Mouse (Mus musculus): ENCODE measurements around the gene Lta. TPM values are rescaled to one million over a fixed set of nuclear protein-coding genes. Genes with fewer than 3 reads are reported as not detected.

The Lta gene
- polyA plus RNA-seq, 1 experiment from 2014 or later: not detected

DNA sequence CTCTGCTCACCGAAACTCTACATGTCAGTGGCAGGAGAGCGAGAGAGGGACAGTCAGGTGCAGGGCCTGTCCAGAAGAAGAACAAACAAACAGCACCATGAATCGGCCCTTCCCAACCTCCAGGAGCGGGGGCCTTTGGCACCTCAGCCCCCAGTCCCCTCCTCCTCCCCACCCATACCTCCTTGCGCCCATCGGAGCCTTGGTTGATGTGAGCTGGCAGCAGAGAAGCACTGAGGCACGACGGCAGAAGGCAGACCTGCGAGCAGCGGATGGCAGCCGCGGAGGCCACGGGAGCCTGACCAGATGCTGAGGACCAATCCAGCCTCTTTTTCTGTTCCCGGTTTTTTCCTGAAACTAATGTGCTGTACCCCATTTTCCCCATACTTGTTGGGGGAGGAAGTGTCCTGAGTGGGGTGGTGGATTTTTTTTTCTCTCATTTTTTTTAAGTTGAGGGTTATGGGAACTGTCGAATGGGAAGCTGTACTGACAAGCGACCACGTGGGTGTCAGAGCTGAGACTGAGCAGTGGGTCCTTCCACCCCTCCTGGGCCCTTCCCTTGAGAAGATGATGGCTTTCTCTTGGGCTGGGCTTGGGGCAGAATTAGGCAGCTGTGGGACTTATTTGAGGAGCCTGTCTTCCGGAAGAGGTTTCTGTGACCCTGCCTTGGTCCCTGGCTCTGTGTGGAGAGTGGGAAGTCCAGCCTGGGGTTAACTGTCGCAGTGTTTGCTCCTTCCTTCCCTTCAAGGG is 44.5 kb upstream of the Lta start:
- Histone ChIP-seq H3K36me3 (ENCODE audit: control insufficient read depth, insufficient read depth, low read length) (peaks cover 80% of the 10 kb centered on the region), H3K27me3 (ENCODE audit: control insufficient read depth, insufficient read depth, low read length) (no peaks in the 10 kb centered on the region), H3K9ac (ENCODE audit: low read depth, low read length) (no peak overlapping the region), H3K27ac (ENCODE audit: low read depth, low read length) (no peak overlapping the region), H3K9me3 (replicated peaks; ENCODE audit: control insufficient read depth, low read length) (no peaks in the 10 kb centered on the region), H3K4me2 (no peak overlapping the region), H3K4me3 (ENCODE audit: low read depth, low read length) (no peak overlapping the region), H3K4me1 (ENCODE audit: control insufficient read depth, insufficient read depth, low read length) (peaks cover 13% of the 10 kb centered on the region)
- 93% methylated on average over 19 of the region's 19 CpGs for WGBS (ENCODE audit: insufficient replicate concordance)
- no peak for ATAC-seq (replicated peaks; ENCODE audit: insufficient number of reproducible peaks, low FRiP score, low TSS enrichment)

DNA sequence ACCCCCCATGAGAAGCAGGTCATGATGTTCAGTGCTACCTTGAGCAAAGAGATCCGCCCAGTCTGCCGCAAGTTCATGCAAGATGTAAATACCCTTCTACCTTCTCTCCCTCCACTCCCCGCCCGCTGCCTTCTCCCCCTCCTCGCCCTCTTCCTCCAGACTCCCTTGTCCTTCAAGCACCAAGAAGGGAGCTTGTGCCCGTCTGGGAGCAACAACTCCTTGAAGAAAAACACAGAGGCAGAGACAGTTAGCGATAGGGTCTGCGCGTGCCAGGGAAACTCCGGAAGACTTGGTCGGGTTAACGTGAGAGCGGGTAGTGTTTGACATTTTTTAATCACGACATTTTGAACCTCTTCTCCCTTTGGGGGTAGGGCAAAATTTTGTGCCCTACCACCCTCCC is 43.8 kb upstream of the Lta start:
- Histone ChIP-seq H3K36me3 (ENCODE audit: control insufficient read depth, insufficient read depth, low read length) (peaks cover 82% of the 10 kb centered on the region), H3K4me3 (ENCODE audit: low read depth, low read length) (no peak overlapping the region), H3K27ac (ENCODE audit: low read depth, low read length) (no peak overlapping the region), H3K9ac (ENCODE audit: low read depth, low read length) (no peak overlapping the region), H3K9me3 (replicated peaks; ENCODE audit: control insufficient read depth, low read length) (no peaks in the 10 kb centered on the region), H3K27me3 (ENCODE audit: control insufficient read depth, insufficient read depth, low read length) (no peaks in the 10 kb centered on the region), H3K4me2 (no peak overlapping the region), H3K4me1 (ENCODE audit: control insufficient read depth, insufficient read depth, low read length) (peaks cover 20% of the 10 kb centered on the region)
- WGBS (ENCODE audit: insufficient replicate concordance): 90% methylated on average over 14 of the region's 14 CpGs
- ATAC-seq (replicated peaks; ENCODE audit: insufficient number of reproducible peaks, low FRiP score, low TSS enrichment): no peak

DNA sequence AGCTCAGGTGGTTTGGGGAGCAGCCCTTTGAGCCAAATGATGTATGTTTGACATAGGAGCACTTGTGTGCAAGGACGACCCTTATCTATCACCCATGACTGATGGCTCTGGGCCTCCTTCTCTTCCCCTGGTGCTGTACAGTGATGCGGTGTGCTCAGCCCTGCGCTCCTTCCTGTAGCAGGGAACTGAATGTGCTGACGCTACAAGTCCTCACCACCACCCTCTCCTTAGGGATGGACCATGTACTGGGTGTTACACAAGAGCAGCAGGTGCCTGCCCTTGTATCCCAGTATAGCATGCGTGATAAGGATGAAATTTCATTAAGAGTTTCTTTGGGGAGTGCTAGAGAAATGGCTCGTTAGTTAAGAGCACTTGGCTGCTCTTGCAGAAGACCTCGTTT is 42.0 kb upstream of the Lta start:
- H3K9ac ChIP-seq (ENCODE audit: low read depth, low read length): no peak overlapping the region
- WGBS (ENCODE audit: insufficient replicate concordance): 87% methylated on average over 7 of the region's 7 CpGs
- H3K4me3 ChIP-seq (ENCODE audit: low read depth, low read length): no peak overlapping the region
- no peak overlapping the region for H3K27ac ChIP-seq (ENCODE audit: low read depth, low read length)
- ATAC-seq (replicated peaks; ENCODE audit: insufficient number of reproducible peaks, low FRiP score, low TSS enrichment): no peak
- H3K9me3 ChIP-seq (replicated peaks; ENCODE audit: control insufficient read depth, low read length): no peaks in the 10 kb centered on the region
- peaks cover 71% of the 10 kb centered on the region for H3K36me3 ChIP-seq (ENCODE audit: control insufficient read depth, insufficient read depth, low read length)
- no peak overlapping the region for H3K4me2 ChIP-seq
- no peaks in the 10 kb centered on the region for H3K27me3 ChIP-seq (ENCODE audit: control insufficient read depth, insufficient read depth, low read length)
- peaks cover 28% of the 10 kb centered on the region for H3K4me1 ChIP-seq (ENCODE audit: control insufficient read depth, insufficient read depth, low read length)

DNA sequence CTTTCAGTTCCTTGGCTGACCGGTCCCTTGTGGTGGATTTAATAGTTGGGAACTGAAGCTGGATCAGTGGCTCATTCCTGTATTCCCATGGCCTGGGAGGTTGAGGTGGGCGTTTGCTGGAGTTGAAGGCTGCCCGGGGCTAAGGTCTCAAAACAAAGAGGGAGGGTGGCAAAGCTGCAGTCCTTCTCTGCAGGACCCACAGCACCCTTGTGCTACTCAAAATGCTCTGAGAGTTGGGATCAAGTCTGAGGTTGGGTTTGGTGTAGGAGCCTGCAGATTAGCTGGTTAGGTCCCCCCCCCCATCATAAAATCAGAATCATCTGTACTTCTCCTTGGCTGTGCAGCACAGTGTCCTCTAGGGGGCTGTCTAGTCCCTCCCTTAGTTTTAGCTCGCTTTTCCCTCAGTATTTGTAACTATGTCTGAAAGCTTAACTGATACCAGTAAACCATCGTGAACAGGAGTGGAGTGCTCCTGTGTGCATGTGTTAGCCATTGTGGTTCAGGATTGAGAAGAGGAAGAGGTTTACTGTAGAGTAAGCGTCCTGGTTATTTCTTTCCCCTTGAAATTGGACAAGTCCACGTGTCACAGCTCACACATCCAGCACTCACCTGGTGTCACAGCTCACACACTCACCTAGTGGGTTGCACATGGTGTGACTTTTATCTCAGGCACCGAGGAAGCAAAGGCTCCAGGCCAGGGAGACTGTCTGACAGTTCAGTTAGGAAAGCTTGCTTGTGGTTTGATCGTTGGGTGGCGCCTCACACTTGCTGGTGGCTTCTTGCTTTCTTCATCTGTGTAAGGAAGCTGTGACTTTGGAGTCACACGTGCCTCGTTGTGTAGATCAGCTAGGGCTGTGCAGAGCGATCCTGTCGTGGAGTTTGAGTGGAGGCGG is 40.8 kb upstream of the Lta start:
- H3K4me2 ChIP-seq: no peak overlapping the region; the same call in 1 of the 2 replicates
- no peak overlapping the region for H3K9ac ChIP-seq (ENCODE audit: low read depth, low read length)
- H3K4me1 ChIP-seq (ENCODE audit: control insufficient read depth, insufficient read depth, low read length): peaks cover 28% of the 10 kb centered on the region
- 83% methylated on average over 15 of the region's 15 CpGs for WGBS (ENCODE audit: insufficient replicate concordance)
- no peak for ATAC-seq (replicated peaks; ENCODE audit: insufficient number of reproducible peaks, low FRiP score, low TSS enrichment)
- H3K27ac ChIP-seq (ENCODE audit: low read depth, low read length): no peak overlapping the region
- H3K27me3 ChIP-seq (ENCODE audit: control insufficient read depth, insufficient read depth, low read length): no peaks in the 10 kb centered on the region
- no peaks in the 10 kb centered on the region for H3K9me3 ChIP-seq (replicated peaks; ENCODE audit: control insufficient read depth, low read length)
- H3K4me3 ChIP-seq (ENCODE audit: low read depth, low read length): no peak overlapping the region
- H3K36me3 ChIP-seq (ENCODE audit: control insufficient read depth, insufficient read depth, low read length): peaks cover 64% of the 10 kb centered on the region

DNA sequence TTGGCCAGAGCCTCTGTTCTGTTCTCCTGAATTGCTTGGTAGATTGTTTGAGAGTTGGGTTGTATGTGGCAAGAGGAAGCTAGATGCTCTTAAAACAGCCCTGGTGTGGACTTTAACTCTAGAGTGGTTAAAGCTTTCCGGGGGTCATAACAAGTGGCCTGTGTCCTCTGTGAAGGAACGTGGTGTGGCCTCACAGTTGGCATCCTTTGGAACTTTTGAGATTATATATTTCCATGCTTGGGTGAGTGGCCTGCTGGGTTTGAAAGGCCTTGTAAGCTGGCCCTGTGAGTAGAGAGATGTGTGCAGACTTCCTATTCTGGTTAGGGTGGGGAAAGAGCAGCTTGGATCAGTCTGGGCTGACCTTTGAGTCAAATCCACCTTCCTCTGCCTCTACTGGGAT is 39.8 kb upstream of the Lta start:
- 76% methylated on average over 2 of the region's 2 CpGs for WGBS (ENCODE audit: insufficient replicate concordance)
- ATAC-seq (replicated peaks; ENCODE audit: insufficient number of reproducible peaks, low FRiP score, low TSS enrichment): no peak

GRCm38 (mm10) chr17:35243086-35243485 is 37.9 kb upstream of the Lta start:
- Histone ChIP-seq H3K9me3 (replicated peaks; ENCODE audit: control insufficient read depth, low read length) (no peaks in the 10 kb centered on the region), H3K27ac (ENCODE audit: low read depth, low read length) (peak overlapping the region; percentile 99), H3K4me3 (ENCODE audit: low read depth, low read length) (peak overlapping the region; percentile 70), H3K9ac (ENCODE audit: low read depth, low read length) (peak overlapping the region; percentile 94), H3K4me1 (ENCODE audit: control insufficient read depth, insufficient read depth, low read length) (peaks cover 34% of the 10 kb centered on the region), H3K4me2 (peak overlapping the region; percentile 96), H3K36me3 (ENCODE audit: control insufficient read depth, insufficient read depth, low read length) (peaks cover 42% of the 10 kb centered on the region), H3K27me3 (ENCODE audit: control insufficient read depth, insufficient read depth, low read length) (no peaks in the 10 kb centered on the region)
- WGBS (ENCODE audit: insufficient replicate concordance): 7% methylated on average over 16 of the region's 16 CpGs
- ATAC-seq (replicated peaks; ENCODE audit: insufficient number of reproducible peaks, low FRiP score, low TSS enrichment): no peak

More for the DNA sequence above, 39.8 kb upstream of the Lta start:
- no peak overlapping the region; the same call in 1 of the 2 replicates for H3K27ac ChIP-seq (ENCODE audit: low read depth, low read length)
- H3K4me2 ChIP-seq: peak overlapping the region; percentile 96
- H3K36me3 ChIP-seq (ENCODE audit: control insufficient read depth, insufficient read depth, low read length): peaks cover 56% of the 10 kb centered on the region
- peak overlapping the region; percentile 70; the same call in 1 of the 2 replicates for H3K4me3 ChIP-seq (ENCODE audit: low read depth, low read length)
- H3K9ac ChIP-seq (ENCODE audit: low read depth, low read length): 0 out of 2 replicates have a peak overlapping the region, but pooled peaks have one; percentile 94
- no peaks in the 10 kb centered on the region for H3K27me3 ChIP-seq (ENCODE audit: control insufficient read depth, insufficient read depth, low read length)
- no peaks in the 10 kb centered on the region for H3K9me3 ChIP-seq (replicated peaks; ENCODE audit: control insufficient read depth, low read length)
- peaks cover 34% of the 10 kb centered on the region for H3K4me1 ChIP-seq (ENCODE audit: control insufficient read depth, insufficient read depth, low read length)

GRCm38 (mm10) chr17:35242015-35242941 is 37.1 kb upstream of the Lta start:
- peak overlapping the region; percentile 70 for H3K4me3 ChIP-seq (ENCODE audit: low read depth, low read length)
- peaks cover 34% of the 10 kb centered on the region for H3K4me1 ChIP-seq (ENCODE audit: control insufficient read depth, insufficient read depth, low read length)
- H3K27ac ChIP-seq (ENCODE audit: low read depth, low read length): peak overlapping the region; percentile 99
- H3K36me3 ChIP-seq (ENCODE audit: control insufficient read depth, insufficient read depth, low read length): peaks cover 37% of the 10 kb centered on the region
- peak overlapping the region; percentile 94 for H3K9ac ChIP-seq (ENCODE audit: low read depth, low read length)
- H3K4me2 ChIP-seq: peak overlapping the region; percentile 96
- WGBS (ENCODE audit: insufficient replicate concordance): under 1% methylated on average over 55 of the region's 55 CpGs
- H3K27me3 ChIP-seq (ENCODE audit: control insufficient read depth, insufficient read depth, low read length): no peaks in the 10 kb centered on the region
- no peaks in the 10 kb centered on the region for H3K9me3 ChIP-seq (replicated peaks; ENCODE audit: control insufficient read depth, low read length)
- ATAC-seq (replicated peaks; ENCODE audit: insufficient number of reproducible peaks, low FRiP score, low TSS enrichment): peak; percentile 60

All from heart, embryonic 11.5 days (tissue).